Mouse (Mus musculus): ENCODE data around the gene Anapc2. TPM values are rescaled to one million over a fixed set of nuclear protein-coding genes. Genes with fewer than 3 reads are reported as not detected.

Anapc2 gene
- polyA plus RNA-seq (2014; fragmentation: Nextera tagmentation; extraction: Ambion mirVana): 100 and 110 TPM in 2 replicates

- Histone ChIP-seq H3K36me3 (ENCODE audit: control insufficient read depth, insufficient read depth, low read length) (peaks cover 61% of the 10 kb centered on the region), H3K4me1 (replicated peaks; ENCODE audit: control insufficient read depth, insufficient read depth, low read length) (peaks cover 25% of the 10 kb centered on the region), H3K9me3 (ENCODE audit: control insufficient read depth, low read length) (no peaks in the 10 kb centered on the region), H3K27ac (ENCODE audit: low read depth) (peak within 1 kb of the TSS; percentile 70), H3K4me2 (ENCODE audit: low read length) (peak within 1 kb of the TSS; percentile 98), H3K9ac (ENCODE audit: low read length) (peak within 1 kb of the TSS; percentile 83), H3K4me3 (ENCODE audit: low read depth, low read length) (peak within 1 kb of the TSS; percentile 91), H3K27me3 (replicated peaks; ENCODE audit: control insufficient read depth, insufficient read depth, low read length) (no peaks in the 10 kb centered on the region)
- DNase-seq (ENCODE audit: low spot score) (peak; percentile 100), ATAC-seq (replicated peaks; ENCODE audit: low FRiP score, low TSS enrichment, low read depth) (peak; percentile 96)
- WGBS: under 1% methylated on average over 47 of the region's 55 CpGs
Measured at GRCm38 (mm10) chr2:25271827-25272511, at the start of gene Anapc2, which contains the start of gene Ssna1. Gene Anapc2, plus strand, starts transcription at chr2:25272478. Gene Ssna1, minus strand, starts transcription at chr2:25272438.

GRCm38 (mm10) chr2:25223681-25224491 is 48.4 kb upstream of the Anapc2 start:
- peak overlapping the region; percentile 94 for H3K27ac ChIP-seq (ENCODE audit: low read depth)
- ATAC-seq (replicated peaks; ENCODE audit: low FRiP score, low TSS enrichment, low read depth) (peak; percentile 59), DNase-seq (ENCODE audit: low spot score) (no peak)
- H3K4me3 ChIP-seq (ENCODE audit: low read depth, low read length): peak overlapping the region; percentile 88
- H3K4me1 ChIP-seq (replicated peaks; ENCODE audit: control insufficient read depth, insufficient read depth, low read length): peaks cover 9% of the 10 kb centered on the region
- peaks cover 9% of the 10 kb centered on the region; the same call in 1 of the 2 replicates for H3K36me3 ChIP-seq (ENCODE audit: control insufficient read depth, insufficient read depth, low read length)
- no peaks in the 10 kb centered on the region for H3K27me3 ChIP-seq (replicated peaks; ENCODE audit: control insufficient read depth, insufficient read depth, low read length)
- H3K4me2 ChIP-seq (ENCODE audit: low read length): peak overlapping the region; percentile 74
- no peaks in the 10 kb centered on the region for H3K9me3 ChIP-seq (ENCODE audit: control insufficient read depth, low read length)
- peak overlapping the region; percentile 82 for H3K9ac ChIP-seq (ENCODE audit: low read length)
- WGBS: 2% methylated on average over 50 of the region's 53 CpGs

GRCm38 (mm10) chr2:25224492-25224765 is 47.8 kb upstream of the Anapc2 start, which contains the start of gene Tubb4b:
Gene Tubb4b, minus strand, starts transcription at chr2:25224702.
- no peaks in the 10 kb centered on the region for H3K9me3 ChIP-seq (ENCODE audit: control insufficient read depth, low read length)
- H3K4me1 ChIP-seq (replicated peaks; ENCODE audit: control insufficient read depth, insufficient read depth, low read length): peaks cover 9% of the 10 kb centered on the region
- peak within 1 kb of the TSS; percentile 94 for H3K27ac ChIP-seq (ENCODE audit: low read depth)
- ATAC-seq (replicated peaks; ENCODE audit: low FRiP score, low TSS enrichment, low read depth) (no peak), DNase-seq (ENCODE audit: low spot score) (no peak)
- H3K36me3 ChIP-seq (ENCODE audit: control insufficient read depth, insufficient read depth, low read length): peaks cover 9% of the 10 kb centered on the region; the same call in 1 of the 2 replicates
- H3K4me2 ChIP-seq (ENCODE audit: low read length): peak within 1 kb of the TSS; percentile 74
- H3K27me3 ChIP-seq (replicated peaks; ENCODE audit: control insufficient read depth, insufficient read depth, low read length): no peaks in the 10 kb centered on the region
- 0% methylated on average over 17 of the region's 17 CpGs for WGBS
- H3K9ac ChIP-seq (ENCODE audit: low read length): peak within 1 kb of the TSS; percentile 82
- H3K4me3 ChIP-seq (ENCODE audit: low read depth, low read length): peak within 1 kb of the TSS; percentile 88

- Histone ChIP-seq H3K9ac (ENCODE audit: low read length) (peak overlapping the region; percentile 50), H3K9me3 (ENCODE audit: control insufficient read depth, low read length) (no peaks in the 10 kb centered on the region), H3K4me3 (ENCODE audit: low read depth, low read length) (peak overlapping the region; percentile 88), H3K4me2 (ENCODE audit: low read length) (peak overlapping the region; percentile 58), H3K36me3 (ENCODE audit: control insufficient read depth, insufficient read depth, low read length) (peaks cover 9% of the 10 kb centered on the region; the same call in 1 of the 2 replicates), H3K27ac (ENCODE audit: low read depth) (peak overlapping the region; percentile 94), H3K4me1 (replicated peaks; ENCODE audit: control insufficient read depth, insufficient read depth, low read length) (peaks cover 9% of the 10 kb centered on the region), H3K27me3 (replicated peaks; ENCODE audit: control insufficient read depth, insufficient read depth, low read length) (no peaks in the 10 kb centered on the region)
- WGBS: 2% methylated on average over 41 of the region's 41 CpGs
- peak; percentile 97 for DNase-seq (ENCODE audit: low spot score)
- ATAC-seq (replicated peaks; ENCODE audit: low FRiP score, low TSS enrichment, low read depth): peak; percentile 97
Measured at GRCm38 (mm10) chr2:25224766-25225752, 47.2 kb upstream of the Anapc2 start.

GRCm38 (mm10) chr2:25225811-25226379 is 46.4 kb upstream of the Anapc2 start:
- no peak overlapping the region for H3K4me3 ChIP-seq (ENCODE audit: low read depth, low read length)
- H3K4me1 ChIP-seq (replicated peaks; ENCODE audit: control insufficient read depth, insufficient read depth, low read length): peaks cover 9% of the 10 kb centered on the region
- H3K4me2 ChIP-seq (ENCODE audit: low read length): peak overlapping the region; percentile 58
- H3K27me3 ChIP-seq (replicated peaks; ENCODE audit: control insufficient read depth, insufficient read depth, low read length): no peaks in the 10 kb centered on the region
- no peak for ATAC-seq (replicated peaks; ENCODE audit: low FRiP score, low TSS enrichment, low read depth)
- H3K36me3 ChIP-seq (ENCODE audit: control insufficient read depth, insufficient read depth, low read length): peaks cover 9% of the 10 kb centered on the region; the same call in 1 of the 2 replicates
- 75% methylated on average over 8 of the region's 8 CpGs for WGBS
- no peaks in the 10 kb centered on the region for H3K9me3 ChIP-seq (ENCODE audit: control insufficient read depth, low read length)
- H3K27ac ChIP-seq (ENCODE audit: low read depth): peak overlapping the region; percentile 93
- DNase-seq (ENCODE audit: low spot score): no peak
- H3K9ac ChIP-seq (ENCODE audit: low read length): peak overlapping the region; percentile 50

DNA sequence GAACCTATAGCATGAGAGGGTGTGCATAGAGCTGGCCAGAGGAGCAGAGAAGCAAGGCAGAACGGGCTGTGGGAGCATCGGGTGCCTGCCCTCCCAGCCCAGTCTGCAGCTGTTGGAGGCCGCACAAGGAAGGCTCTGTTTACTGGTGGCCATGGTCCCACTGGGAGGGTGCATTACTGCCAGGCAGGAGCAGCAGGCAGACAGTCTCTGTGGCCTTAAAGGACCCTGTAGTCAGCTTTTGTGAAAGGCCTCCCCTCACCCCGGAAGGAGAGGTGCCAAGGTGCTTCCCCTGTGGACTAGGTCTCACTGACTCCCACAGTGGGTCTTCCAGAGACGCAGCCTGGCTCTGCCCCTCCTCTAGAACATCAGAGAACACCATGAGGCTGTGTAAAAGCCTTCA is 45.4 kb upstream of the Anapc2 start:
- Histone ChIP-seq H3K4me1 (replicated peaks; ENCODE audit: control insufficient read depth, insufficient read depth, low read length) (peaks cover 9% of the 10 kb centered on the region), H3K4me3 (ENCODE audit: low read depth, low read length) (no peak overlapping the region), H3K9me3 (ENCODE audit: control insufficient read depth, low read length) (no peaks in the 10 kb centered on the region), H3K36me3 (ENCODE audit: control insufficient read depth, insufficient read depth, low read length) (peaks cover 2% of the 10 kb centered on the region; the same call in 1 of the 2 replicates), H3K27ac (ENCODE audit: low read depth) (no peak overlapping the region), H3K4me2 (ENCODE audit: low read length) (no peak overlapping the region), H3K27me3 (replicated peaks; ENCODE audit: control insufficient read depth, insufficient read depth, low read length) (no peaks in the 10 kb centered on the region), H3K9ac (ENCODE audit: low read length) (no peak overlapping the region)
- DNase-seq (ENCODE audit: low spot score): no peak
- no peak for ATAC-seq (replicated peaks; ENCODE audit: low FRiP score, low TSS enrichment, low read depth)
- WGBS: 82% methylated on average over 5 of the region's 5 CpGs

DNA sequence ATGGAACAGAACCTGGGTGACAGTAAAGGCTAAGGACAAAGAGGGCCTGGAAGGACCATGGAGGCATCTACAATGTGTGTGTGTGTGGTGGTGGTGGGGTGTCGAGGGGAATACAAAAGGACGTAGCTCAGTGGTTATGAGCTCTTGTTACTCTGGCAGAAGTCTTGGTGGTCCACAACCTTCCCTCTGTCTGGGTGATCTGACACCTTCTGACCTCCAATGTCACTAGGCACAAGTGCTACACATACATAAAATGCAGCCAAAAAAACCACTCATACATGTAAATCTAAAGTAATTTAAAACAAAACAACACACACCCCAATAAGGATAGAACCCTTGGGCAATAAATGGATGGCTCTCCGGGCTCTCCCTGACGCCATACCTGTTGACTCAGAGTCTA is 44.9 kb upstream of the Anapc2 start:
- Histone ChIP-seq H3K36me3 (ENCODE audit: control insufficient read depth, insufficient read depth, low read length) (no peaks in the 10 kb centered on the region), H3K9me3 (ENCODE audit: control insufficient read depth, low read length) (no peaks in the 10 kb centered on the region), H3K4me3 (ENCODE audit: low read depth, low read length) (no peak overlapping the region), H3K4me1 (replicated peaks; ENCODE audit: control insufficient read depth, insufficient read depth, low read length) (peaks cover 9% of the 10 kb centered on the region), H3K4me2 (ENCODE audit: low read length) (no peak overlapping the region), H3K9ac (ENCODE audit: low read length) (no peak overlapping the region), H3K27ac (ENCODE audit: low read depth) (no peak overlapping the region), H3K27me3 (replicated peaks; ENCODE audit: control insufficient read depth, insufficient read depth, low read length) (no peaks in the 10 kb centered on the region)
- ATAC-seq (replicated peaks; ENCODE audit: low FRiP score, low TSS enrichment, low read depth): no peak
- 92% methylated on average over 4 of the region's 4 CpGs for WGBS
- DNase-seq (ENCODE audit: low spot score): no peak

Data from intestine, embryonic 14.5 days (tissue).